In genomic region chr9:121710584-121710975, GRCm38 (mm10) we compare ENCODE assay signal across 8 mouse cellular contexts. TPM values are rescaled to one million over a fixed set of nuclear protein-coding genes. Genes with fewer than 3 reads are reported as not detected.
DNase-seq lines count a peak whose midpoint lies in the region; ATAC-seq and TF ChIP-seq lines count a peak whose summit lies in the region.

No protein-coding gene starts in this region.

- in situ Hi-C loops in CH12.LX (cut with MboI; ENCODE audit: low pct_ligation_motif_present, low pct_unique_long_range_greater_than_20kb, low sequenced_read_pairs), result no loop called here

- H3K36me3 ChIP-seq in heart, embryonic 11.5 days (ENCODE audit: control insufficient read depth, insufficient read depth, low read length), result peaks cover 3% of the 10 kb centered on the region; the same call in 1 of the 2 replicates
- H3K36me3 ChIP-seq in CH12.LX (replicated peaks in 1 of 2; ENCODE audit: control insufficient read depth in 1 of 2, insufficient read depth in 1 of 2, low read length in 1 of 2), result peaks cover 7 to 25% of the 10 kb centered on the region in 2 experiments
- peaks cover 17% of the 10 kb centered on the region for H3K36me3 ChIP-seq in limb, embryonic 10.5 days
- peaks cover 13% of the 10 kb centered on the region; the same call in 1 of the 2 replicates for H3K36me3 ChIP-seq in midbrain, embryonic 13.5 days

- DNase-seq in heart, postnatal 36 days, result no peak
- DNase-seq in CH12.LX (ENCODE audit: extremely low read depth), result peak; percentile 27
- no peak for DNase-seq in limb, embryonic 10.5 days (ENCODE audit: low spot score)
- no peak for DNase-seq in layer of hippocampus, postnatal 36 days
- DNase-seq in cerebellum, postnatal 10 days, result no peak

- intact Hi-C loops in heart, postnatal 36 days (cut with DNase I), result no loop called here

- no peaks in the 10 kb centered on the region for H3K27me3 ChIP-seq in heart, embryonic 11.5 days (ENCODE audit: control insufficient read depth, insufficient read depth, low read length)
- no peaks in the 10 kb centered on the region for H3K27me3 ChIP-seq in CH12.LX (replicated peaks)
- H3K27me3 ChIP-seq in limb, embryonic 10.5 days (ENCODE audit: low read depth, poor library complexity, severe bottlenecking), result no peaks in the 10 kb centered on the region
- no peaks in the 10 kb centered on the region; the same call in 1 of the 2 replicates for H3K27me3 ChIP-seq in midbrain, embryonic 13.5 days

- TF ChIP-seq CTCF in CH12.LX (conservative IDR thresholded peaks at IDR 0.05 in 1 of 2, IDR thresholded peaks at IDR 0.05 in 1 of 2; ENCODE audit: low read depth in 2 of 2, low read length in 2 of 2), result no peak
- TF ChIP-seq CTCF in embryonic fibroblast, embryonic 13.5 days (IDR thresholded peaks at IDR 0.05; ENCODE audit: borderline replicate concordance, insufficient read depth, low read length), result no peak

- H3K9ac ChIP-seq in heart, embryonic 11.5 days (ENCODE audit: low read depth, low read length), result peak overlapping the region; percentile 97
- H3K9ac ChIP-seq in CH12.LX (ENCODE audit: insufficient read depth, low read depth), result peak overlapping the region; percentile 96
- H3K9ac ChIP-seq in midbrain, embryonic 13.5 days (replicated peaks), result peak overlapping the region; percentile 89

- no peaks in the 10 kb centered on the region for H3K9me3 ChIP-seq in heart, embryonic 11.5 days (replicated peaks; ENCODE audit: control insufficient read depth, low read length)
- no peaks in the 10 kb centered on the region for H3K9me3 ChIP-seq in CH12.LX (replicated peaks; ENCODE audit: low read length)
- no peaks in the 10 kb centered on the region for H3K9me3 ChIP-seq in limb, embryonic 10.5 days (replicated peaks)
- H3K9me3 ChIP-seq in midbrain, embryonic 13.5 days, result no peaks in the 10 kb centered on the region

- peaks cover 9% of the 10 kb centered on the region for H3K79me2 ChIP-seq in CH12.LX (replicated peaks; ENCODE audit: control insufficient read depth, extremely low read depth, insufficient read depth, poor library complexity, severe bottlenecking)

- dilution Hi-C loops in CH12.LX (cut with MboI; ENCODE audit: extremely low pct_ligation_motif_present, extremely low pct_unique_long_range_greater_than_20kb, low sequenced_read_pairs), result no loop called here

- peak overlapping the region; percentile 95 for H3K4me3 ChIP-seq in heart, embryonic 11.5 days (ENCODE audit: low read depth, low read length)
- H3K4me3 ChIP-seq in CH12.LX (replicated peaks in 1 of 3; ENCODE audit: low read depth in 2 of 3, low read length in 2 of 3, poor library complexity in 1 of 3), result peak overlapping the region; percentile 87 to 96 (median 94)
- H3K4me3 ChIP-seq in embryonic fibroblast, embryonic 13.5 days (ENCODE audit: insufficient read depth, low read length), result peak overlapping the region; percentile 89
- peak overlapping the region; percentile 96 for H3K4me3 ChIP-seq in limb, embryonic 10.5 days
- H3K4me3 ChIP-seq in midbrain, embryonic 13.5 days (replicated peaks), result peak overlapping the region; percentile 95

- TF ChIP-seq POLR2A in CH12.LX (IDR thresholded peaks at IDR 0.05; ENCODE audit: low read depth, low read length), result no peak
- TF ChIP-seq POLR2A in embryonic fibroblast, embryonic 13.5 days (IDR thresholded peaks at IDR 0.05; ENCODE audit: low read depth, low read length), result no peak

- WGBS in heart, embryonic 11.5 days (ENCODE audit: insufficient replicate concordance), result 0% methylated on average over 18 of the region's 18 CpGs
- WGBS in limb, embryonic 10.5 days, result 0% methylated on average over 18 of the region's 18 CpGs
- 0% methylated on average over 18 of the region's 18 CpGs for WGBS in midbrain, embryonic 13.5 days

- TF ChIP-seq RAD21 in CH12.LX (IDR thresholded peaks at IDR 0.05; ENCODE audit: low read depth, low read length), result no peak

- ATAC-seq in heart, embryonic 11.5 days (replicated peaks; ENCODE audit: insufficient number of reproducible peaks, low FRiP score, low TSS enrichment), result peak; percentile 37; the same call in 1 of the 2 replicates
- no peak; the same call in 1 of the 2 replicates for ATAC-seq in midbrain, embryonic 13.5 days

- peak overlapping the region; percentile 82 for H3K4me2 ChIP-seq in heart, embryonic 11.5 days
- H3K4me2 ChIP-seq in CH12.LX (ENCODE audit: insufficient read depth, low read depth, poor library complexity, severe bottlenecking), result peak overlapping the region; percentile 91
- H3K4me2 ChIP-seq in midbrain, embryonic 13.5 days (replicated peaks), result peak overlapping the region; percentile 88

- peaks cover 17% of the 10 kb centered on the region for H3K4me1 ChIP-seq in heart, embryonic 11.5 days (ENCODE audit: control insufficient read depth, insufficient read depth, low read length)
- peaks cover 13 to 33% of the 10 kb centered on the region in 2 experiments for H3K4me1 ChIP-seq in CH12.LX (ENCODE audit: control insufficient read depth in 1 of 2, insufficient read depth in 2 of 2)
- peaks cover 11% of the 10 kb centered on the region for H3K4me1 ChIP-seq in embryonic fibroblast, embryonic 13.5 days (ENCODE audit: control insufficient read depth, insufficient read depth, low read length)
- peaks cover 26% of the 10 kb centered on the region for H3K4me1 ChIP-seq in limb, embryonic 10.5 days
- H3K4me1 ChIP-seq in midbrain, embryonic 13.5 days (replicated peaks), result peaks cover 22% of the 10 kb centered on the region

- no peak for TF ChIP-seq EP300 in CH12.LX (IDR thresholded peaks at IDR 0.05; ENCODE audit: low read length)

- H3K27ac ChIP-seq in heart, embryonic 11.5 days (ENCODE audit: low read depth, low read length), result peak overlapping the region; percentile 99
- H3K27ac ChIP-seq in CH12.LX (ENCODE audit: insufficient read depth, low read depth), result peak overlapping the region; percentile 65
- peak overlapping the region; percentile 70 for H3K27ac ChIP-seq in embryonic fibroblast, embryonic 13.5 days (ENCODE audit: insufficient read depth, low read length)
- H3K27ac ChIP-seq in limb, embryonic 10.5 days, result peak overlapping the region; percentile 89
- H3K27ac ChIP-seq in midbrain, embryonic 13.5 days, result peak overlapping the region; percentile 93

TF ChIP-seq in CH12.LX, 34 proteins besides CTCF, POLR2A, EP300 and RAD21 (continues in another document):
- TF ChIP-seq MAZ (IDR thresholded peaks at IDR 0.05; ENCODE audit: low read depth, low read length), result no peak
- TF ChIP-seq USF2 (conservative IDR thresholded peaks at IDR 0.05; ENCODE audit: low read depth, low read length), result no peak
- no peak for TF ChIP-seq MAX (IDR thresholded peaks at IDR 0.05; ENCODE audit: low read length)
- no peak for TF ChIP-seq PAX5 (IDR thresholded peaks at IDR 0.05; ENCODE audit: low read length)
- no peak for TF ChIP-seq ETS1 (conservative IDR thresholded peaks at IDR 0.05; ENCODE audit: low read depth, low read length)
- no peak for TF ChIP-seq CHD1 (IDR thresholded peaks at IDR 0.05; ENCODE audit: low read depth, low read length)
- no peak for TF ChIP-seq POLR2AphosphoS2 (IDR thresholded peaks at IDR 0.05; ENCODE audit: low read depth, low read length)
- TF ChIP-seq IRF4 (IDR thresholded peaks at IDR 0.05; ENCODE audit: low read depth, low read length), result no peak

RNA-seq across cellular contexts. Expression of gene Ss18l2, which starts 0.5 kb away (rescaled TPM):
- 153 and 161 TPM in 2 replicates for polyA plus RNA-seq in heart, embryonic 11.5 days (2014; fragmentation: Nextera tagmentation; extraction: Ambion mirVana)
- 100 to 1,000 TPM; 125 to 135 TPM for total RNA-seq in heart, postnatal 36 days (2021)
- total RNA-seq in CH12.LX (2012; rRNA removed) (40.2 and 57.6 TPM in 2 replicates), CH12.LX (2014; rRNA removed) (77.0 and 82.2 TPM in 2 replicates)
- 41.5 and 52.9 TPM in 2 replicates for polyA plus RNA-seq in CH12.LX (2012; ENCODE audit: insufficient read length, low read depth)
- 46.9 and 59.7 TPM in 2 replicates for polyA plus RNA-seq in embryonic fibroblast, embryonic 13.5 days (2011; ENCODE audit: insufficient read length, low read depth, missing spikeins)
- polyA plus RNA-seq in limb, embryonic 10.5 days (2016; fragmentation: Nextera tagmentation; extraction: Ambion mirVana), result 93.9 and 94.8 TPM in 2 replicates
- polyA plus RNA-seq in midbrain, embryonic 13.5 days (2015; fragmentation: Nextera tagmentation; extraction: Ambion mirVana), result 146 TPM in 2 replicates
- total RNA-seq in layer of hippocampus, postnatal 36 days (2021), result 10 to 100 TPM; 73.2 to 84.3 TPM

RNA-seq across cellular contexts. Expression of gene Sec22c, which starts 5.3 kb away (rescaled TPM):
- 4.3 and 4.8 TPM in 2 replicates for polyA plus RNA-seq in heart, embryonic 11.5 days (2014; fragmentation: Nextera tagmentation; extraction: Ambion mirVana)
- 1 to 10 TPM; 5.5 to 6.1 TPM for total RNA-seq in heart, postnatal 36 days (2021)
- total RNA-seq in CH12.LX (2012; rRNA removed) (3.2 and 4.0 TPM in 2 replicates), CH12.LX (2014; rRNA removed) (2.4 and 2.5 TPM in 2 replicates)
- polyA plus RNA-seq in CH12.LX (2012; ENCODE audit: insufficient read length, low read depth), result 4.6 and 5.7 TPM in 2 replicates
- 9.3 and 11.2 TPM in 2 replicates for polyA plus RNA-seq in embryonic fibroblast, embryonic 13.5 days (2011; ENCODE audit: insufficient read length, low read depth, missing spikeins)
- 10.9 and 12.6 TPM in 2 replicates for polyA plus RNA-seq in limb, embryonic 10.5 days (2016; fragmentation: Nextera tagmentation; extraction: Ambion mirVana)
- 31.1 and 36.1 TPM in 2 replicates for polyA plus RNA-seq in midbrain, embryonic 13.5 days (2015; fragmentation: Nextera tagmentation; extraction: Ambion mirVana)
- 10 to 100 TPM; 31.7 to 31.8 TPM for total RNA-seq in layer of hippocampus, postnatal 36 days (2021)

RNA-seq across cellular contexts. Expression of gene Nktr, which starts 8.4 kb away (rescaled TPM):
- 46.8 and 64.6 TPM in 2 replicates for polyA plus RNA-seq in heart, embryonic 11.5 days (2014; fragmentation: Nextera tagmentation; extraction: Ambion mirVana)
- 10 to 100 TPM; 33.0 to 33.7 TPM for total RNA-seq in heart, postnatal 36 days (2021)
- total RNA-seq in CH12.LX (2012; rRNA removed), result 31.0 and 39.3 TPM in 2 replicates
- 29.1 and 32.2 TPM in 2 replicates for total RNA-seq in CH12.LX (2014; rRNA removed)
- polyA plus RNA-seq in CH12.LX (2012; ENCODE audit: insufficient read length, low read depth), result 65.0 and 65.4 TPM in 2 replicates
- 134 and 169 TPM in 2 replicates for polyA plus RNA-seq in embryonic fibroblast, embryonic 13.5 days (2011; ENCODE audit: insufficient read length, low read depth, missing spikeins)
- polyA plus RNA-seq in limb, embryonic 10.5 days (2016; fragmentation: Nextera tagmentation; extraction: Ambion mirVana), result 47.2 and 58.8 TPM in 2 replicates
- polyA plus RNA-seq in midbrain, embryonic 13.5 days (2015; fragmentation: Nextera tagmentation; extraction: Ambion mirVana), result 69.0 and 71.1 TPM in 2 replicates
- 100 to 1,000 TPM in 1 of 2 experiments, 10 to 100 TPM in 1; 99.0 to 145 TPM for total RNA-seq in layer of hippocampus, postnatal 36 days (2021)

RNA-seq across cellular contexts. Expression of gene Zfp651, which starts 48.5 kb away (rescaled TPM):
- 7.1 and 7.8 TPM in 2 replicates for polyA plus RNA-seq in heart, embryonic 11.5 days (2014; fragmentation: Nextera tagmentation; extraction: Ambion mirVana)
- total RNA-seq in heart, postnatal 36 days (2021), result 100 to 1,000 TPM; 120 to 124 TPM
- 0.13 and 0.84 TPM in 2 replicates for total RNA-seq in CH12.LX (2012; rRNA removed)
- 0.07 and 0.30 TPM in 2 replicates for total RNA-seq in CH12.LX (2014; rRNA removed)
- polyA plus RNA-seq in CH12.LX (2012; ENCODE audit: insufficient read length, low read depth), result 0.20 and 0.34 TPM in 2 replicates
- polyA plus RNA-seq in embryonic fibroblast, embryonic 13.5 days (2011; ENCODE audit: insufficient read length, low read depth, missing spikeins), result 30.4 and 36.6 TPM in 2 replicates
- 4.4 and 7.0 TPM in 2 replicates for polyA plus RNA-seq in limb, embryonic 10.5 days (2016; fragmentation: Nextera tagmentation; extraction: Ambion mirVana)
- polyA plus RNA-seq in midbrain, embryonic 13.5 days (2015; fragmentation: Nextera tagmentation; extraction: Ambion mirVana), result 6.7 and 12.0 TPM in 2 replicates
- 100 to 1,000 TPM; 105 to 106 TPM for total RNA-seq in layer of hippocampus, postnatal 36 days (2021)
